Mouse (Mus musculus) brain, embryonic 18.5 days (tissue): ENCODE measurements around the gene 6430548M08Rik.

Experiments used
- DNase-seq: peaks from one replicate; pipeline ENCODE4 v3.0.0-alpha.2; 2012; ENCODE audit warnings: low read depth, low spot score

6430548M08Rik gene

GRCm38 (mm10) chr8:120113758-120114255 is at the start of gene 6430548M08Rik:
Gene 6430548M08Rik, plus strand, starts transcription at chr8:120114152.
- peak; percentile 99 for DNase-seq

- DNase-seq = no peak
These were observed 48.3 kb upstream of the 6430548M08Rik start for GRCm38 (mm10) chr8:120065611-120066010.

GRCm38 (mm10) chr8:120066226-120066625 is 47.7 kb upstream of the 6430548M08Rik start:
- DNase-seq = no peak

GRCm38 (mm10) chr8:120067936-120068668 is 45.9 kb upstream of the 6430548M08Rik start:
- no peak for DNase-seq

DNA sequence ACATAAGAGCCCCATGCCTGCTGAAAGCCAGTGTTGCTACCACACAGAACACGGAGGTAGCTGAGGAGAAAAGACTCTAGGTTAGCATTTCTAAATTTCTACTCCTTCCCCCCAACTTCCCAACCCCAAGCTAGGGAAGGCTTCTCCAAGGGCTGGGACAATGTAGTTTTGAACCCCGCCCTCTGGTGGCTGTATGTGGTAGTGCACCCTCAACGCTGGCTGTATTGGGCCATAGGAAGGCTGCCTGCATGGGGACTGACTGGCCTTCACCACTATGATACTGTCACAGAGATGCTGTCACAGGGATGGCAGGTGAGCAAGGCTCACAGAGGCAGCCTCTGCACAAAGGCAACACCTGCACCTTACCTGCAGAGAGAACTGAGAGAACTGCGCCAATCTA is 42.3 kb upstream of the 6430548M08Rik start:
- peak; percentile 26 for DNase-seq

- no peak for DNase-seq
These were observed 41.7 kb upstream of the 6430548M08Rik start for GRCm38 (mm10) chr8:120072259-120072658.

GRCm38 (mm10) chr8:120072827-120073226 is 41.1 kb upstream of the 6430548M08Rik start:
- DNase-seq = no peak

GRCm38 (mm10) chr8:120074516-120074915 is 39.4 kb upstream of the 6430548M08Rik start:
- DNase-seq = no peak

- no peak for DNase-seq
These were observed 38.6 kb upstream of the 6430548M08Rik start for GRCm38 (mm10) chr8:120075347-120075746.

DNA sequence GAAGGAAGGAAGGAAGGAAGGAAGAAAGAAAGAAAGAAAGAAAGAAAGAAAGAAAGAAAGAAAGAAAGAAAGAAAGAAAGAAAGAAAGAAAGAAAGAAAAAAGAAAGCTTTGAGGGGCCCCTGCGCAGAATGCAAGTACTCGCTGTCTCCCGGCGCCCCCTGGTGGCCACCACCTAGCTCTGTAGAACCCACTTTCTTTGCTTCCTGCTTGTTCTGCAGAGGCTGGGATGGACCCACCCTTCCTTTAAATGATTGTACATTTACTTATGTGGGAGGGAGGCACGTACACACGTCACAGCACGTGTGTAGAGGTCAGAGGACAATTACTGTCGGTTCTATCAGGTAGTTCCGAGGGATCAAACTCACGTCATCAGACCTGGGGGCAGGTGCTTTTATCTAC is 35.9 kb upstream of the 6430548M08Rik start:
- peak; percentile 12 for DNase-seq

DNA sequence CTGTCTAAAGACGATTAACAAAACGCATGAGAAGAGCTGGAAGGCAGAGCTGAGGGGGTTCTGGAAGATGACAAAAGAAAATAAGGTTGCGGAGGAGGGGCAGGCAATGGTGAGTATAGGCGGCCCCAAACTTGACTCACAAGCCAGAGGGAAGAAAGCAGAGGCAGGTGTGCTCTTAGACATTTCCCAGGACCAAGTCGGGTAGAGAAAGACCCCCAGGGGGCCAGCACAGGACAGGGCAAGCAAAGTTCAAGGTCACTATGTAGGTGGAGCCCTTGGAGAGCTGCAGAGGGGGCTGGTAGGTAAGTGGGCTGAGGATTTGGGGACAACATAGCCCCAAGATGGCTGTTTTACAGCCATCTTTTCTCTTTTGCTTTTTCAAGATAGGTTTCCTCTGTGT is 34.6 kb upstream of the 6430548M08Rik start:
- DNase-seq = no peak

DNA sequence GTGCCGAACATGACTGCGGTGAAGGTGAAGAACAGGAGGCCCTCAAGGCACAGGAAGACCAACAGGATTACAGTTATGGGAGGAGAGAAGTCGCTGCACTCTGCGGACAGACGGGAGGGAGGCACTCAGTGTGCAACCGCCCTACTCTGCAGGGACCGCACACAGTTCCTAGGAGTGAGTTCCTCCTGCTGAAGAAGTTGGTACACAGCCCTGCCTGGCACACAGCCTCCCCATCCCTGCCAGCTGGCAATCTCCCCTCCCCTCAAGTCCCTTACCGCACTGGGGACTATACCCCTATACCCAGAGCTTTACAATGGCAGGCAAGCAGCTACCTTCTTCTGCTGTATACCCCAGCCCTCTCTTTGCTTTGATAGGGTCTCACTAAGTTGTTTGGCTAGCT is 30.7 kb upstream of the 6430548M08Rik start:
- DNase-seq = no peak

DNA sequence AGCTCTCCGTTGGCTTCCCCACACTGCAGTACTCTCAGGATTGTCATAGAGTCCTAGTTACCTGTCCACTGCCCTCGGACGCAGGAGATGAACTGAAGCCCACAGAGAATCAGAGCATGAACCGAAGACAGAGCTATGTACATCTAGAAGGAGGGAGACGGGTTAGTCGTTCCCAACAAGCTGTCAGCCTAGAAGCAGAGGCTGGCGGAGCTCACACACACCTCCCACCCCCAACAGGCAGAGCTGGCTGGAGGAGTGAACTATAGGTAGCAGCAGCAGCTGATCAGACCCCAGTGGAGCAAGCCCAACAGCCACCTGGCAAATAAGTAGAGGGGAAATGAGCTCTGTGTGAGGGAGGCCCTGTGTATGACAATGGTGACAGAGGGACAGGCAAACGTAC is 29.2 kb upstream of the 6430548M08Rik start:
- DNase-seq = no peak

DNA sequence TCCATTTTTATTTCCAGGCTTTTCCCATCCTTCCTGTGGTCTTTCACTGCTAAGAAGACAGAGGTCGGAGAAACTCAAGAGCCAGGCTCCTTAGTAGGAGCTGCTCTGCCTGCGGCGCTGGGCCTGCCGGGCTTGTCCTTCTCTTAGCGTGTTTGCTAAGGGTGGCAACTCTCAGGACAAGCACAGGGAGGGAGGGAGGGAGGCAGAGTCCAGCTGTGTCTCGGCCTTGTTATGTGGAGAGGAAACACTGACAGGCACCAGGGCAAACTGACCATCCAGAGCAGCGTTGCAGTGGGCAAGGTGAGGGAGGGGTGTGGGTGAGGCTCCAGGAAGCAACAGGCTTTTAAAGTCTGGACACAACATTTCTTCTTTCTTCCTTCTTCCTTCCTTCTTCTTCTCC is 24.4 kb upstream of the 6430548M08Rik start:
- DNase-seq = no peak

DNA sequence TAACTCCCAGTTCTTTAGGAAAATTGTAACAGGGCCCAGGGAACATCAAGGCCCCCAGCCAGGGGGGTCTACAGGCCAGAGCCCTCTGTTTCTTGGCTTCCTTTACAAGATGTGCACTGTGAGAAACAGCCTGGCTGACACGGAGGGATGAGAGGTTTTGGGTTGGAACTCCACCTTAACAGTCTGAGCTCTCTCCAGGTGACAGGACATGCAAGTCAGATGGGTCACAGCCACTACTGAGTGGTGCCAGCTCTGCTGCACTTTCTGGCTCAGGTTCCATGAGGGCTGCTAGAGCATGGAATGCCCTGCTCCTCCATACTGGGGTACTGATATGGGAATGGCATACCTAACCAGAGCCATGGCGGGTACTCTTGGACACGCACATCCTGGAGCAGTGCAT is 22.9 kb upstream of the 6430548M08Rik start:
- DNase-seq = no peak

DNA sequence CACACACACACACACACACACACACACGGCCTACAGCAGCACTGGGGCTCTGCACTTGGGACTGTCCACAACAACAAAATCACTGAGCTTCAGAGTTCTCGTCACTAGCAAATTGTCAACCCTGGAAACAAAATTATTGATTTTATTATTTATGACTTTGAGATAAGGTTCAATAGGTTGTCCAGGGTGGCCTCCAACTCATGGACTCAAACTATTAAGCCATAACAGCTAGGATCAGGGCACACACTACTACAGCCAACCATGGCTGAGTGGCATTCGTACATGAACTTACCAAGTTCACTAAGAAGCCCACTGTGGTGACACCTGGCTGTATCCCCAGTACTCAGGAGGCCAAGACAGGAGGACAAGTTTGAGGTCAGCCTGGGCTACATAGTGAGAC is 20.8 kb upstream of the 6430548M08Rik start:
- no peak for DNase-seq

DNA sequence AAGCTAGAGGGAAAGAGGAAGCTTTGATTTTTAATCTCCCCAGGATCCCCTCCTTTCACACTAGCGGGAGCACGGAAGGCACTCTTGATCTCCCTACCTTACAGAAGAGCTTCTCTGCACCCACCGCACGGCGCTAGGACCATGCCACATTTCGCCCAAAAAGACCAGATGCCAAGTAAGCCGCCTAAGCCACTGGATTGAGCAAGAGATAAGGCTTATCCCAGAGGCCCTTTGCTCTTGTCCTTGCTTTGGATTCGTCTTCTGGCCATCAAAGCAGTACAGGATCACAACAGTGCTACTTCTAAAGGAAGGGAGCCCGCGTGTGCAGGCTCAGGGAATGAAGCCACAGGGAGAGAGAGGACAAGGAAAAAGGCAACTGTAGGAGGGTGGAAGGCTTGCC is 19.2 kb upstream of the 6430548M08Rik start:
- DNase-seq = no peak

DNA sequence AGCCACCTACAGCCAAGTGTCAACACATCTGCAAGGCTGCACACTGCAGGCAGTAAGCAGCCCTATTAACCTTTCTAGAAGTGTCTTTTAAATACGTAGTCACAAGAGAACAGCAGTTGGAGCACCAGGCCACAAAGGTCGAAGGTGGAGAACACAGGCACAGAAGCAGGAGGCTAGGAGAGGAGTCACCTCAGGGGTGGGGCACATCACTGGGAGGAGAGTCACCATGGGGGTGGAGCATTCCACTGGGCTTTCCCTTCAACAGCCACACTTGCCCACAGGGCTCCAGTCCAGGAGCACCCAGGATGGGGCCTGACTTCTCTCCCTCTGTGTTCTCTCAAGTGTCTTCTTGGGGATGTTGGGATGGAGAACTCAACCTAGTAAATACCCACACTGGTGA is 17.5 kb upstream of the 6430548M08Rik start:
- DNase-seq = no peak

DNA sequence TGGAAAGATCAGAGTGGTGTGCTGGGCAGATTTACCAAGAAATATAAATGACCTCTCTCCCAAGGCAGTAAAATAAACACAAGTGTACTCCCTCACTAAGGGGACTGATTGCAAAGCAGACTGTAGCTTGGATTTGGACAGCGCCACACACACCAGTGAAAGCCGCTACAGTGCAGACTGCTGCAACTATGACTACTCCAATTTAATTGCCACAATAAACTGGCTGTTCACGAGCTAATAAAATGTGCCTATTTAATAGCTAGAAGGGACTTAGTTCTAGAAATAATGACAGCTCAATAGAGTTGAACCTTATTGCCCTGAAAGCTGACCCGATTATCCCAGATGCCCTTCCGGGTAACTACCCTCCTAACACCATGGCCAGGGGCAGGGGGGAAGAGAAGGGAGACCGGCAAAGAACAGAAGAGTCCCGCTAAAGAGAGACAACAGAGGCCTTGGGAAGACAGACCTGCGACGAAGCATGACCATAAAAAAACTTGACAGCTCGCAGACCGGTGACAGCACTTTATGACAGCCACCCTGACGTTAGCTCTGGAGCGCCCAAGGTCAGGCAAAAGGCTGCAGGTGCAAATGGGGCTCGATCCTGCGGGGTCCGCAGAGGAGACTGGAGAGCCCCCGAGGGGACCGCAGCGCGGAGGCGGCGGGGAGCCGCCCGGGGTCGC is 13.4 kb upstream of the 6430548M08Rik start:
- DNase-seq = no peak

DNA sequence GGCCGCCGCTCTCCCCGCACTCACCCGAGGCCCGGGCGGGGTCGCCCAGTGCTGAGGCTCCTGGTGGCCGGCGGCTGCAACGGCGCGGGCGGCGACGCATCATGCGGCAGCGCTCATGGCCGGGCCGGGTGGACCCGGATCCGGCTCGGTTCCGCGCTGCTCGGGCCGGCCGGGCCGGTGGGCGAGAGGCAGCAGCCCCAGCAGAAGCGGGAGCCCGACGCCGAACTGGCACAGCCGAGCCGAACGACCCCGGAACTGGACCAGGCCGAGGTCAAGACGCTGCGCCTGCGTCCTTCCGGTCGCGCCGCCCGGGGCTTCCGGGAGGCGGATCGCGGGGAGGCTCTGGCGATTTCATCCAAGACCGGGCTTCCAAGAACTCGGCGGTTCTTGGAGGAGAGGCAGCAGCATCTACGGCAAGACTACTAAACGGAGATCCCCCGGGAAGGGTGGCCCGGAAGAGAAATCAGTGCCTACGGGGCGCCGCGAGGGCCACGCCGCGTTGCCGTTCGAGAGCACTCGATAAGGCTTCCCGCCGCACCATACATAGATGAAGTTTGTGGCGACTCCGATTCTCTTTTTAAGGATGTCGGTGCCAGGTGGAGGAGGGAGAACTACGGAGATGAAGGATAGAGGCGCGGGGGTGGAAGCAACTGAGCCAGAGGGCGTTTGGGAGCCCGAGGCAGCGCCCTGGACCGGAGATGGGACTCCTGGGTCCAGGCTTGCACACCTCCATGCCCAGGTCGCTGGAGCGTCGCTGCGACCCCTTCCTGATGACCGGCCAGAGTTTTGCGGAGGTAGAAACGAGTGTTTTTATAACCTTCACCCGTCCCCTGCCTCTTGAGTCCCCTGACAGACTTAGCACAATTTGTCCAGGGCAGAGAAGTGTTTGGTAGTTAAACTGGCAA is 12.6 kb upstream of the 6430548M08Rik start, which contains the start of gene Zdhhc7:
Zdhhc7 (minus strand) TSS at position 415 of the 905 bp plus-strand sequence.
- DNase-seq = peak; percentile 55

DNA sequence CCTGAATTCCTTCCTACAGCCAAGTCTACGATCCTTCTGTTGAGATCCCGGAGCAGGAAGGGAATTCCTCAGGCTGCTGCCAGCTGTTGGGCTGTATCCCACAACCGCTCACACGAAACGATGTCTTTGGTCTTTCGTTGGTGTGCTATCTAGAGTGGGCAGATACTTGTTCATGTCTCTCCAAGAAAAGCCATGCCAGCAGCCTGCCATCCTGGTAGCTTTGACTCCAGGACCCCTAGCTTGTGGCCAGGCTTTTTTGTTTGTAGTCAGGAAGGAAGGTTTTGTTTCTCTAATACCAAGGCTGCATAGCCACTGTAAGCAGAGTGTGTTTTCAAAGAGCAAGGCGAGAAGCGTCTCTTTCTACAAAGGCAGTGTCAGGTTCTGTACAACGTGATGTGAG is 10.0 kb upstream of the 6430548M08Rik start:
- no peak for DNase-seq

GRCm38 (mm10) chr8:120104721-120105272 is 9.2 kb upstream of the 6430548M08Rik start:
- no peak for DNase-seq
